Mouse (Mus musculus): Measurements from ENCODE around the gene Gm21797.
"Not testable (repeated sequence)": the region's sequence is repeated elsewhere in the genome, so short reads cannot be mapped to it uniquely, and the experiment has no call there.

Gm21797 gene

GRCm38 (mm10) chrY:40775665-40776064 is at the start of gene Gm21797:
Gm21797 (minus strand) TSS chrY:40775765.
- in situ Hi-C loops (cut with MboI, MseI) = not testable (repeated sequence)

- in situ Hi-C loops (cut with MboI, MseI) = not testable (repeated sequence)
Measured at GRCm38 (mm10) chrY:40804614-40805013, 29.0 kb upstream of the Gm21797 start, which contains the start of gene Gm20795. Gm20795 (plus strand) TSS chrY:40804914.
